Mouse (Mus musculus) midbrain, postnatal 0 days (tissue): ENCODE measurements around the gene Akap8. TPM values are rescaled to one million over a fixed set of nuclear protein-coding genes. Genes with fewer than 3 reads are reported as not detected.

Experiments
- ATAC-seq: fragments of 200-750 bp; cut with Nextera tagmentation; 2 replicates; pipeline ENCODE4 v1.8.0; 2017; ENCODE audit warnings: moderate number of reproducible peaks, mild to moderate bottlenecking, moderate TSS enrichment, moderate library complexity; ENCODE audit not compliant: low FRiP score
- DNase-seq: peaks from one replicate; pipeline ENCODE4 v3.0.0-alpha.2; 2015; ENCODE audit warnings: low spot score
- H3K27ac ChIP-seq: fragments of 300-500 bp; sonication (generic); 2 replicates; pipeline ENCODE4 v1.5.1; 2014; ENCODE audit warnings: low read depth, mild to moderate bottlenecking, low read length, mixed read lengths
- H3K27me3 ChIP-seq: fragments of 300-500 bp; sonication (generic); 2 replicates; pipeline ENCODE4 v1.6.1; 2014; ENCODE audit warnings: low read length, control low read depth, mixed read lengths; ENCODE audit not compliant: insufficient read depth
- H3K36me3 ChIP-seq: fragments of 300-500 bp; sonication (generic); 2 replicates; pipeline ENCODE4 v1.6.1; 2014; ENCODE audit warnings: low read length, control low read depth, mixed read lengths; ENCODE audit not compliant: insufficient read depth
- H3K4me1 ChIP-seq: fragments of 300-500 bp; sonication (generic); 2 replicates; pipeline ENCODE4 v1.6.1; 2014; ENCODE audit warnings: mild to moderate bottlenecking, control low read depth, antibody characterized with exemption, low read length, mixed read lengths; ENCODE audit not compliant: insufficient read depth
- H3K4me2 ChIP-seq: fragments of 300-500 bp; sonication (generic); 2 replicates; pipeline ENCODE4 v1.6.1; 2014; ENCODE audit warnings: low read depth, mild to moderate bottlenecking, low read length, mixed read lengths; ENCODE audit not compliant: poor library complexity, severe bottlenecking
- H3K4me3 ChIP-seq: fragments of 300-500 bp; sonication (generic); 2 replicates; pipeline ENCODE4 v1.5.1; 2014; ENCODE audit warnings: low read depth, mild to moderate bottlenecking, low read length, moderate library complexity
- H3K9ac ChIP-seq: fragments of 300-500 bp; sonication (generic); replicated peaks from 2 replicates; pipeline ENCODE4 v1.6.1; 2014; ENCODE audit warnings: mild to moderate bottlenecking, low read length, moderate library complexity, mixed read lengths; ENCODE audit not compliant: poor library complexity, severe bottlenecking
- H3K9me3 ChIP-seq: fragments of 300-500 bp; sonication (generic); 2 replicates; pipeline ENCODE4 v1.6.1; 2016; ENCODE audit warnings: low read length, control low read depth
- CTCF ChIP-seq: IDR thresholded peaks from 2 replicates; pipeline ENCODE4 v1.5.1; 2016; ENCODE audit warnings: antibody characterized with exemption, mild to moderate bottlenecking
- WGBS: fragments of 180-500 bp; shearing (Covaris S2); extraction: QIAGEN DNeasy Blood & Tissue Kit; methylation state at CpG from one replicate; pipeline ENCODE4 v1.1.7; 2014; 5-methylcytosine and 5-hydroxymethylcytosine counted together
- polyA plus RNA-seq: library from polyadenylated mRNA; unstranded; fragments of >200 nt; fragmentation: Nextera tagmentation; extraction: Ambion mirVana; gene quantifications from 2 replicates; pipeline ENCODE4 v1.2.1, GENCODE M21; 2015
- total RNA-seq: library from RNA; depleted of rRNA; stranded (reverse); fragments of >200 nt; gene quantifications from 2 replicates; pipeline ENCODE4 v1.2.3, GENCODE M21; 2014

Akap8 gene
- total and polyA plus RNA-seq, 2 experiments from 2014 or later: 81.1 to 131 TPM

DNA sequence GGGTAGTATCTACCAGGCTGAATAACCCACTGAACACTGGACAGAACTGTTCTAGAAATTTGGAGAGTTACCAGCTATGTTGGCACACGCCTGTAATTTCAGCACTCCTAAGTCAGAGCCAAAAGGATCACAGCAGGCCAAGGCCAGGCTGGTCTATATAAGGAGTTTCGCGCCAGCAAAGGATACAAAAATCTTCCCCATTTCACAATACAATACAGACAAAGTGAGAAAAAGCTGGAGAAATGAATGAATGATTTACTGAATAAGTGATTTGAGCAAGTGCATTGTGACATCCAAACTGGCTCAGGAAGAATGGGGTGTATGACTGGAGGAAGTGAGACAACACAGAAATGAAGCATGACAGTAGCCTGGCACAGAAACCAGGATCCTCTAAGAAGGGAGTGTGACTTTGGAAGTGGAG, 52.5 kb downstream of the Akap8 start:
- DNase-seq (peak; percentile 51), ATAC-seq (no peak)
- H3K4me2 ChIP-seq: no peak overlapping the region
- H3K27me3 ChIP-seq: no peaks in the 10 kb centered on the region
- H3K36me3 ChIP-seq: no peaks in the 10 kb centered on the region
- H3K27ac ChIP-seq: no peak overlapping the region
- H3K4me1 ChIP-seq: no peaks in the 10 kb centered on the region
- WGBS: 79% methylated on average over 3 of the region's 3 CpGs
- no peak overlapping the region for H3K4me3 ChIP-seq
- no peak for TF ChIP-seq CTCF
- H3K9ac ChIP-seq: no peak overlapping the region
- no peaks in the 10 kb centered on the region for H3K9me3 ChIP-seq

DNA sequence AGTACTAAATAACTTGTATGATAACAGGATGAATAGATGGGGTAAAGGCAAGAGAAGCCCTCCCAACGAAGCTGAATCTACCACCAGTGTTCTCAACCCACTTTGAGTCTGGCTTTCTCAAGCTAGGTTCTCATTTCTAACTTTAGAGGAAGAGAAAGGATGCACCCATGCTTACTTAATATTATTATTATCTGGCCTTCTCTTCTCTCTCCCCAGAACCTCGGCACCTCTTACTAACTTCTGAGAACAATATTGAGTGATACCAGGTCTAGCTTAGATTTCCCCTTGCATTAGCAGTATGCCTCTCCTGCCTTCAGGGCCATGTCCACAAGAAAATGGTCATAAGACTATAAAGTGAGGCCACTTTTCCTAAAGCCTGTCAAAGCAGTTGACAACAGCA, 52.9 kb downstream of the Akap8 start:
- H3K36me3 ChIP-seq: no peaks in the 10 kb centered on the region
- no peak for ATAC-seq
- H3K4me2 ChIP-seq: no peak overlapping the region
- 72% methylated on average over 2 of the region's 2 CpGs for WGBS
- no peak overlapping the region for H3K4me3 ChIP-seq
- H3K4me1 ChIP-seq: no peaks in the 10 kb centered on the region
- H3K9ac ChIP-seq: no peak overlapping the region
- H3K9me3 ChIP-seq: no peaks in the 10 kb centered on the region
- DNase-seq: no peak
- no peak for TF ChIP-seq CTCF
- H3K27me3 ChIP-seq: no peaks in the 10 kb centered on the region
- no peak overlapping the region for H3K27ac ChIP-seq

DNA sequence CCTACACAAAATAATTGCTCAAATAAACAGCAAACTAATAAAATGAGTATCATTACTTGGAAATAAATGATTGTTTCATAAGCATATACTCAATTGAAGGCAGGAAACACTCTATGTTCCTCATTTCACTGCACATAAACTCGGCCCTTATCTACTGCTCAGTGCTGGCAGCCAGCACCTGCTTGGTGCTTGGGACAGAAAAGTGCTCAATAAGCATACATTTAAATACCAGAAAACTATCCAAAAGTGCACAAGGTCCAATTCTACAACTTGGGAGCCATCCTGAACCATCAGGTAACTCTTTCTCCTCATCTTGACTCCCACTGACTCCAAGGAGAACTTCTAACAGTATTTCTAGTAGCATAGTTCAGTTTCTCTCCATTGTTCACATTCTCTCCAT, 53.4 kb downstream of the Akap8 start:
- Histone ChIP-seq H3K4me1 (no peaks in the 10 kb centered on the region), H3K27ac (no peak overlapping the region), H3K4me3 (no peak overlapping the region), H3K36me3 (no peaks in the 10 kb centered on the region), H3K9me3 (no peaks in the 10 kb centered on the region), H3K9ac (no peak overlapping the region), H3K27me3 (no peaks in the 10 kb centered on the region), H3K4me2 (no peak overlapping the region)
- DNase-seq: no peak
- WGBS: 100% methylated on average over 1 of the region's 1 CpGs
- no peak for ATAC-seq
- no peak for TF ChIP-seq CTCF

DNA sequence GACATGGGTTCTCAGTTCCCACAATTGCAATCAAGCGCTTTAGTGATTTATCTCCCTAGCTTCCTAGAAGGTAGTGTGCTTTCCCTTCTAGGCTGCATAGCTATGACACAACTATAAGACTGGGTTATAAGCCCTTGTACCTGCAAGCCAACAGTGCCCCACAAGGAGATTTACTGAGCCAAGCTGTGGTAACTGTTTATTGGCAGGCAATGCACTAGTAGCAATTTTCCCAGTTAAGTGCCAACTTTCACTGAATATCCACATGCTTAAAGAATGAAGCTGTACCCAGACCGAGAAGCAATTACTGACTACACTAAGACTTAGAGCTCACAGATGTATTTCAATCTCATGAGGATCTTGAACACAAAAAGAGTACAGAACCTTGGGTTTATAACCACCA, 57.4 kb downstream of the Akap8 start:
- peak; percentile 53 for DNase-seq
- ATAC-seq: no peak
- WGBS: 84% methylated on average over 2 of the region's 2 CpGs
- TF ChIP-seq CTCF: no peak
- Histone ChIP-seq H3K36me3 (no peaks in the 10 kb centered on the region), H3K9ac (no peak overlapping the region), H3K4me1 (no peaks in the 10 kb centered on the region), H3K4me3 (no peak overlapping the region), H3K9me3 (no peaks in the 10 kb centered on the region), H3K27ac (no peak overlapping the region), H3K27me3 (no peaks in the 10 kb centered on the region), H3K4me2 (no peak overlapping the region)

DNA sequence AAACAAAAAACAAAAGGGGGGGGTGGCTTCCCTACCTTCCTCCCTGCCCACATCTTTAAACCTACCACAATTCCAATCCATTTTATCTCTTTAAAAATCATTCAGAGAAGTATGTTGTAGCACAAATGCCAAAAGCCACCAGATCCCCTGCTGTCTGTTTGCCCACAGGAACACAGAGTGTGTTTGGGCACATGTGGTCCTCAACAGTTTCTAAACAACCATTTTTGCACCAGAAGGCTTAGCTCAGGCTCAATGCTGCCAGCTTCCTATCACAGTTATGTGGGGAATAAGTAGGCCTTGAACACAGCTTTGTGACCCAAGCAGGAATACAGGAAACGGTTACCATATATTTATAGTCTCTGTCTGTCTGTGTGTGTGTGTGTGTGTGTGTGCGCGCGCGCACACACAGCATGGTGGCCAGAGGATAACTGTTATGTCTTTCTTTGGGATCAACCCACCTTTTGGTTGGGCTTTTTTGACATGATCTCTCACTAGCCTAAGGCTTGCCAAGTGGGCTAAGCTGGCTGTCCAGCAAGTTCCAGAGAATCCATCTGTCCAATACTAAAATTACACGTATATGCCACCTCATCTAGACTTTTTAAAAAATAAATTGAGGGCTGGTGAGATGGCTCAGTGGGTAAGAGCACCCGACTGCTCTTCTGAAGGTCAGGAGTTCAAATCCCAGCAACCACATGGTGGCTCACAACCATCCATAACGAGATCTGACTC, 58.0 kb downstream of the Akap8 start:
- H3K9ac ChIP-seq: no peak overlapping the region
- H3K27ac ChIP-seq: no peak overlapping the region
- H3K4me1 ChIP-seq: no peaks in the 10 kb centered on the region
- DNase-seq (no peak), ATAC-seq (no peak)
- H3K4me3 ChIP-seq: no peak overlapping the region
- H3K4me2 ChIP-seq: no peak overlapping the region
- no peaks in the 10 kb centered on the region for H3K36me3 ChIP-seq
- no peaks in the 10 kb centered on the region for H3K27me3 ChIP-seq
- no peak for TF ChIP-seq CTCF
- 94% methylated on average over 8 of the region's 8 CpGs for WGBS
- H3K9me3 ChIP-seq: no peaks in the 10 kb centered on the region

DNA sequence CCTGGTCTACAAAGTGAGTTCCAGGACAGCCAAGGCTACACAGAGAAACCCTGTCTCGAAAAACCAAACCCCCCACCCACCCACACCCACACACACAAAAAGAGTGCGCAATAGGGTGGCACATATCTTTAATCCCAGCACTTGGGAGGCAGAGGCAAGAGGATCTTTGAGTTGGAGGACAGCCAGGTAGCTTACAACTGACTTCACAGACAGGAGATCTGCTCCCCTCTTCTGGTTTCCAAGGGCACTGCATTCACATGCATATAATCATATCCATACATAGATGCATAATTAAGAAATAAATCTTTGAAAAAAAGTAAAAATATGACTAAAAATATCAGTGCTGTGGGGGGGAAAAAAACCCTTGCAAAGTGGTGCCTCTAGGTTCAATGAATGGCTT, 62.2 kb downstream of the Akap8 start:
- Histone ChIP-seq H3K9me3 (no peaks in the 10 kb centered on the region), H3K27me3 (no peaks in the 10 kb centered on the region), H3K4me3 (no peak overlapping the region), H3K9ac (no peak overlapping the region), H3K4me2 (no peak overlapping the region), H3K36me3 (no peaks in the 10 kb centered on the region), H3K27ac (no peak overlapping the region), H3K4me1 (no peaks in the 10 kb centered on the region)
- DNase-seq (no peak), ATAC-seq (no peak)
- WGBS: 95% methylated on average over 2 of the region's 2 CpGs
- TF ChIP-seq CTCF: peak; percentile 17; the same call in 1 of the 2 replicates
